Mouse (Mus musculus): Measurements from ENCODE around the gene Igsf9.

GRCm38 (mm10) chr1:172525027-172525764 lies 43.6 kb downstream of the Igsf9 start:
- no peak for TF ChIP-seq MAX (IDR thresholded peaks at IDR 0.05)
- TF ChIP-seq CTCF (IDR thresholded peaks at IDR 0.05; ENCODE audit: control insufficient read depth, insufficient read depth, insufficient read length) = no peak
- TF ChIP-seq USF1 (IDR thresholded peaks at IDR 0.05; ENCODE audit: low read depth) = no peak

All from C2C12 (cell line).